Mouse (Mus musculus) adrenal gland, postnatal 4 days (tissue): ENCODE measurements around the gene Rnf166. TPM values are rescaled to one million over a fixed set of nuclear protein-coding genes. Genes with fewer than 3 reads are reported as not detected.

Experiments
- DNase-seq, 2 experiments: peaks; one replicate each; pipeline ENCODE4 v3.0.0; 2021 to 2022; ENCODE audit warnings: low spot score in 2 of 2, mixed read lengths in 2 of 2
- total RNA-seq, 2 experiments: library from RNA; stranded (reverse); gene quantifications; 2 replicates each; pipeline ENCODE4 v1.2.3; 2021

The Rnf166 gene
- total RNA-seq, 2 experiments from 2014 or later: 47.5 to 53.7 TPM

GRCm38 (mm10) chr8:122442356-122442755 lies 33.5 kb downstream of the Rnf166 start:
- no peak for DNase-seq

- no peak for DNase-seq
Measured at GRCm38 (mm10) chr8:122441326-122441725, 34.5 kb downstream of the Rnf166 start.

- no peak for DNase-seq
Measured at GRCm38 (mm10) chr8:122439336-122439735, 36.5 kb downstream of the Rnf166 start.

- no peak for DNase-seq
Measured at GRCm38 (mm10) chr8:122437708-122438331, 38.0 kb downstream of the Rnf166 start.

GRCm38 (mm10) chr8:122436586-122437125 lies 39.2 kb downstream of the Rnf166 start:
- no peak for DNase-seq

GRCm38 (mm10) chr8:122436146-122436545 lies 39.7 kb downstream of the Rnf166 start:
- DNase-seq: no peak

- no peak for DNase-seq
Measured at GRCm38 (mm10) chr8:122435375-122435774, 40.5 kb downstream of the Rnf166 start.

- DNase-seq: no peak
Measured at GRCm38 (mm10) chr8:122433269-122433905, 42.5 kb downstream of the Rnf166 start.

GRCm38 (mm10) chr8:122432443-122433268 lies 43.2 kb downstream of the Rnf166 start, which contains the start of gene Cyba:
TSS of gene Cyba (minus strand) at chr8:122432930.
- peak in 1 of 2 experiments; percentile 43 for DNase-seq

- no peak for DNase-seq
Measured at GRCm38 (mm10) chr8:122431694-122432442, 44.0 kb downstream of the Rnf166 start.

GRCm38 (mm10) chr8:122430646-122431045 lies 45.2 kb downstream of the Rnf166 start:
- no peak for DNase-seq

- no peak for DNase-seq
Measured at GRCm38 (mm10) chr8:122430058-122430636, 45.7 kb downstream of the Rnf166 start.

GRCm38 (mm10) chr8:122428163-122428562 lies 47.7 kb downstream of the Rnf166 start:
- no peak for DNase-seq

- no peak for DNase-seq
Measured at GRCm38 (mm10) chr8:122427607-122428006, 48.3 kb downstream of the Rnf166 start.

GRCm38 (mm10) chr8:122426145-122426544 lies 49.7 kb downstream of the Rnf166 start:
- no peak for DNase-seq

- no peak for DNase-seq
Measured at GRCm38 (mm10) chr8:122423659-122424058, 52.2 kb downstream of the Rnf166 start.

GRCm38 (mm10) chr8:122423217-122423616 lies 52.6 kb downstream of the Rnf166 start:
- no peak for DNase-seq

- DNase-seq: no peak
Measured at GRCm38 (mm10) chr8:122421376-122422070, 54.3 kb downstream of the Rnf166 start, which contains the start of gene Il17c. TSS of gene Il17c (plus strand) at chr8:122422020.

- no peak for DNase-seq
Measured at GRCm38 (mm10) chr8:122419881-122420555, 55.8 kb downstream of the Rnf166 start.
